Mouse (Mus musculus) heart, embryonic 15.5 days (tissue): ENCODE measurements at regions not wholly inside any gene's neighbourhood (a gene's known extent, or its start where the extent isn't known, plus 50 kb on each side); places are given as distances from the start of the nearest gene placed in this dataset.

Experiments
- ATAC-seq: fragments of 200-750 bp; cut with Nextera tagmentation; replicated peaks from 2 replicates; pipeline ENCODE4 v1.8.0; 2017; ENCODE audit warnings: low read depth, moderate TSS enrichment; ENCODE audit not compliant: insufficient number of reproducible peaks, insufficient read depth, low FRiP score
- H3K27ac ChIP-seq: fragments of 300-500 bp; sonication (generic); 2 replicates; pipeline ENCODE4 v1.5.1; 2015; ENCODE audit warnings: mild to moderate bottlenecking, inconsistent platforms
- H3K27me3 ChIP-seq: fragments of 300-500 bp; sonication (generic); 2 replicates; pipeline ENCODE4 v1.6.1; 2015; ENCODE audit warnings: inconsistent platforms
- H3K36me3 ChIP-seq: fragments of 300-500 bp; sonication (generic); 2 replicates; pipeline ENCODE4 v1.6.1; 2015; ENCODE audit warnings: mild to moderate bottlenecking, inconsistent platforms
- H3K4me1 ChIP-seq: fragments of 300-500 bp; sonication (generic); replicated peaks from 2 replicates; pipeline ENCODE4 v1.6.1; 2015; ENCODE audit warnings: inconsistent platforms
- H3K4me2 ChIP-seq: fragments of 300-500 bp; sonication (generic); 2 replicates; pipeline ENCODE4 v1.6.1; 2015; ENCODE audit warnings: inconsistent platforms, mild to moderate bottlenecking, moderate library complexity
- H3K4me3 ChIP-seq: fragments of 300-500 bp; sonication (generic); 2 replicates; pipeline ENCODE4 v1.5.1; 2015; ENCODE audit warnings: mild to moderate bottlenecking, inconsistent platforms
- H3K9ac ChIP-seq: fragments of 300-500 bp; sonication (generic); 2 replicates; pipeline ENCODE4 v1.6.1; 2015; ENCODE audit warnings: mild to moderate bottlenecking, inconsistent platforms
- H3K9me3 ChIP-seq: fragments of 300-500 bp; sonication (generic); replicated peaks from 2 replicates; pipeline ENCODE4 v1.6.1; 2016; ENCODE audit warnings: inconsistent platforms
- WGBS: fragments of 180-500 bp; shearing (Covaris S2); methylation state at CpG from one replicate; pipeline ENCODE4 v1.1.7; 2015; ENCODE audit warnings: mixed read lengths; 5-methylcytosine and 5-hydroxymethylcytosine counted together

DNA sequence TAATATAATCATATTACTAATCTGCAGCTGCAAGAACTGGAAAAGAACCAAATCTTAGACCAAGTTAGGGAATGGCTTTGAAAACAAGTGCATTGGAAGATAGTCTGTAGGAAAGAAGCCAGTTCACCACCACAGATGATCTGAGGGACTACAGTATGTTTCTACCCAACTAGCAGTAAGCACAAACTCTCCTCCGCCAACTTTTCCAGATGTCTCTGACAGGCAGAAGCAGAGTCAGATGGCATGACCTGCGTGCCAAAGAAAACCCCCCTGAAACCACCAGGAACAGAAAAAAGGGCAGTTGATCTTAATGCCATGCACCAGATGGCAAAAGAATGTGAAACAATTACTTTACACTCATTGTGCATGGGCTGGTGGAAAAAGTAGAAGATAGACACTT is 319.1 kb upstream of the Adgrl3 start:
- no peak for ATAC-seq
- Histone ChIP-seq H3K9me3 (no peaks in the 10 kb centered on the region), H3K4me3 (no peak overlapping the region), H3K4me2 (no peak overlapping the region), H3K9ac (no peak overlapping the region), H3K27ac (no peak overlapping the region), H3K27me3 (no peaks in the 10 kb centered on the region), H3K36me3 (no peaks in the 10 kb centered on the region), H3K4me1 (no peaks in the 10 kb centered on the region)
- WGBS = 88% methylated on average over 2 of the region's 2 CpGs

DNA sequence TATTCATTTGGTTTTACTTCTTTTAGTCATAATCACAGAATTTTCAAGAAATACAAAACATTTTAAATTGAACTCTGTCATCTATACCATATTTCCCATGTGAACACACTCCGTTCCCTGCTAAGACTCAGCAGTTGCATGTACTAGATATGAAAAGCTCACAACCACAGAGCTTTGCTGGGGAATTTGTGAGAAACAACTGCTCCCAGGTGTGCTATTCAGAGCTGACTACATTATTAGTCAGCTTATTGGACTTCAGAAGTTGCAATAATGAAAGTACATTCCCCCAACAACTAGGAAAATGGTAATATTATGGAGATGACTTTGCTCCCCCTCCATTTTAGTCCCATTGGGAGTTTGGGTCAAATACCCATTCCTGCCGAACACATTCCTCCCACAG is 315.2 kb upstream of the Adgrl3 start:
- H3K4me2 ChIP-seq = no peak overlapping the region
- no peak overlapping the region for H3K9ac ChIP-seq
- no peaks in the 10 kb centered on the region for H3K4me1 ChIP-seq
- no peak overlapping the region for H3K4me3 ChIP-seq
- H3K27ac ChIP-seq = no peak overlapping the region
- no peak for ATAC-seq
- no peaks in the 10 kb centered on the region for H3K9me3 ChIP-seq
- H3K27me3 ChIP-seq = no peaks in the 10 kb centered on the region
- WGBS = 68% methylated on average over 2 of the region's 2 CpGs
- no peaks in the 10 kb centered on the region for H3K36me3 ChIP-seq

DNA sequence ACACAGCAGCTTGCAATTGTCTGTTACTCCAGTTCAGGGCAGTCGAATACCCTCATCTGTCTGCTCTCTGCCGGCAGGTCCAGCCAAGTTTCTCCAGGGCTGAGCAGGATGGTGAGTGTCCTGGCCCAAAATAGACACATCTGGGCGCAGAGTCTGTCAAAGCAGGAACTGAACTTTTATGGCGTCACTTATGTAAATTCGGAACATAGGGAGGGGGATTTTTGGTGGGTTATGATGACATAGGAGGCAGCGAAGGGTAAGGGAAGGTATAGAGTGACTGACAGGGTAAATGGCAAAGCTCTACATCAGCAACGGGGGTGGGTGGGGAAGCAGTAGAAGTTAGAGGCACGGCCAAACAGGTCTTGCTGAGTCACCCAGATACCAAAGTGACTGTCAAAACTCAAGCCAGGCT is 313.3 kb upstream of the Adgrl3 start:
- Histone ChIP-seq H3K4me2 (peak overlapping the region; percentile 54), H3K9me3 (no peaks in the 10 kb centered on the region), H3K4me3 (peak overlapping the region; percentile 35), H3K27me3 (no peaks in the 10 kb centered on the region), H3K4me1 (no peaks in the 10 kb centered on the region), H3K36me3 (no peaks in the 10 kb centered on the region), H3K9ac (no peak overlapping the region), H3K27ac (peak overlapping the region; percentile 31; the same call in 1 of the 2 replicates)
- WGBS = 37% methylated on average over 8 of the region's 8 CpGs
- ATAC-seq = 0 out of 2 replicates have a peak, but pooled peaks have one; percentile 73
